Mouse (Mus musculus) 3134 (cell line): ENCODE measurements at regions not wholly inside any gene's neighbourhood (a gene's known extent, or its start where the extent isn't known, plus 50 kb on each side); places are given as distances from the start of the nearest gene placed in this dataset.
A peak's percentile ranks its signal among the peaks of the same experiment; 100 is the strongest.

Source experiments
- DNase-seq: peaks from one replicate; pipeline ENCODE4 v3.0.0-alpha.2; 2011; ENCODE audit warnings: low spot score; ENCODE audit not compliant: insufficient read length; ENCODE audit errors: extremely low read depth

DNA sequence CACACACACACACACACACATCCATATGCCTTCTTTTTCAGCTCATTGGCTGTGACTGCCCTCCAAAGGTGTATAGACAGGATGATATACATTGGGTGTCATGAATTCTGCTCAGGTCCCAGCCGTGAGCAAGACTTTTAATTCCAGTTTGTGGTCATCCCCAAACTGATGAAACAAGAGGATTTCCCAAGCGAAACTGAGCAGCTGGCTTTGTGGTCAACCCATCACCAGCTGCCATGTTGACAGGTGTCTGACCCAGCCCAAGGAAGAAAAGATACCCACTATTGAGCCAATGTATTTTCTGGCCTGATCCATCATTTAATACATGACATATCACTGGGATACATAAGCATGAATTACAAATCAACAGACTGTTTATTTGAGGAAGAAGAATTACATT lies 228.8 kb upstream of the Thbs1 start:
- DNase-seq = peak; percentile 20

DNA sequence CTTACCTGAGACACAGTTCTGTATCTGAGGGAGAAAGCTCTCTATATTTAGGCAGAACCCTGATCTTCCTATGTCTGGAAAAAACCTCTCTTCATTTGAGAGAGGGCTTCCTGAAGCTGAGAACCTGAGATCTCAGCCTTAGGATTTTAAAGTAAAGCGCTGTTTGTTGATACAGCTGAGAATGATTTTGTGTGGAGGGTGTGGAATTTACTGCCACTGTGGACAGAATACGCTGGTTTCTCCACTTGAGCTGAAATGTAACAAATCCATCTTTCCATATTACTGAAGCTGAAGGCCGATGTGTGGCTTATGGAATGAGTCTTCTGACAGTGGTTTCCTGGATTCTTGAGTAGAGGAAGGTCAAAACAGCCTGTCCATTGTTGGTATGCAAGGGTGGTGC lies 225.2 kb upstream of the Thbs1 start:
- DNase-seq = no peak

DNA sequence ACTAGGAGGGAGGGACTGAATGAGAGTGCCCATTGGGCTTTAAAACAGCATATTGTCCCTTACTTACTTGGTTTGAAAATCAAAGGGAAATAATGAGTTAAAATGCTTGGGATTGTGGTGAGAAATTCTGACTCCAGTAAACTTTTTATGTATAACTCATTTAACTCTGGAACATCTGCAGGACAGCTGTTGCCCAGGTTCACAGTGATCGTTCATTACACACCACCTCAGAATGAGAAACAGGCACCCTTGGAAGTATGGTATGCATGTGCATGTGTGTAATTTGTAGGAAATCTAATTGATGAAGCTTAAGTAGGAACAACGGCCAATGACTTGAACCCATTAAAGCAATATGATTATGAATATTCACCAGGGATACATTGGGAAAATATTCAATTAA lies 210.4 kb upstream of the Thbs1 start:
- no peak for DNase-seq

DNA sequence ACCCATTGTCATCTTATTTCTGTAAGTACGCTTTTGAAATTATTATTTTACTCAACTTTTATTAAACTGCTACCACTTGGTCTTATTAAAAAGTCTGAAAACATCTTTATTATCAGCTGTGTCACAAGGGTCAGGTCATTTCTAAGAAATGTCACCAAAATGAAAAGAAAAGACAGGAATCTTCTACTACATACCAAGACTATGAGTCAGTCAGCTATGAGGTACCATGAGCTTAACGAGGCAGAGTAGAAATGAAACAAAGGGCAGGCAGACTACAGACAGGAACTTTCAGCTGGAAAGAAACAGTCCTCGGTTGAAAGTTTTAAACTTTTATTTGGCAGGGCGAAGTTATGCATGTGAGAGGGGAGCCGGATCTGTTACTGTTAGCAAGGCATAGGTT lies 208.8 kb upstream of the Thbs1 start:
- peak; percentile 35 for DNase-seq

DNA sequence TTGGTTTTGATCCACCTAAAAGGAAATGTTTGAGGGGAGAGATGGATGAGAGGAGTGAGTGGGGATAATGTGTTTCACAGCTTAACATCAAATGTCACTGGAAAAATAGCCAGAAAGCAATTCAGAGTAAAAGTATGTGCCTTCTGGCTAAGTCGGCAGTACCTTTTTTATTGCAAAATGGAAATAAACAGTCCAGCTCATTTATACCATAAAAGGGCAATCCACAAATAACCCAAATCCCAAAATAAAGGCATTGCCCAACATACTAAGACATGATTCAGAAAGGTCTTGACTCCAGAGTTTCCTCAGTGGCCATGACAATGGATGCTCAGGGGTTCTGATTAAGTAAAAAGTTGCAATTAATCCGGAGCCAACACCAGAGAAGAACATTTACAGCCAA lies 208.0 kb upstream of the Thbs1 start:
- peak; percentile 56 for DNase-seq

DNA sequence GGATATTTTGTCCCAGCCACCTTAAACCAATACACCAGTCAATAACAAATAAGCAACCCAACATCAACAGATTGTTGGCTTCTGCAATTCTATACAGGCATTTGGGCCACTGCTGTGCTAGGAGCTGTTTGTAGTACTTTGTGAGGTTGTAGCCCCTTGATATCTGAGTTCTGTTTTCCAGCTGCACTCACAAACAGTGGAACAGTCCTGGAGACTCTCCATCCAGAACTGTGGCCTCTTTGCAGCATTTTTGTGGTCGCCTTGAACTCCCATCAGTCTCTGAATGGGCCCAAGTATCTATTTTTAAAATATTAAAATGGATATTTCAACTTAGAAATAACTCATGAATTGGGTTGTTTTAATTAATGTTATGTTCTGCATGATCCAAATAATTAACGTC lies 205.2 kb upstream of the Thbs1 start:
- no peak for DNase-seq

DNA sequence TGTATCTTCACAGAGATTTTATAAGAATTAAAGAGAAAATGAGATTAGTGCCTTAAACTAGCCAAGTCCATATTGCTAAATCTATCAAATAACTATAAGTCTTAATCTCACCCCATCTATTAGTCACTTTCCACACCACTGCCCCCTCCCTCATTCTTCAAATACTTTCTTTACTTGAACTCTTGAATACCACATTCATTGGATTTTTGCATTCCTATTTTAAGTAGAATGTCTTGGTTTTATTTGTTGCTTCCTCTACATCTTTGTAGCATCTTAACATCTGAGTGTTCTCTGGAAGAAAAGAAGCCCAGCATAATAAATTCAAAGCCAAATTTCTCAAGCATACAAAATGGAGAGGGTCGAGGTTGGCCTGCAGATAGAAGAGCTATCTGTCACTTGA lies 200.9 kb upstream of the Thbs1 start:
- DNase-seq = peak; percentile 46

DNA sequence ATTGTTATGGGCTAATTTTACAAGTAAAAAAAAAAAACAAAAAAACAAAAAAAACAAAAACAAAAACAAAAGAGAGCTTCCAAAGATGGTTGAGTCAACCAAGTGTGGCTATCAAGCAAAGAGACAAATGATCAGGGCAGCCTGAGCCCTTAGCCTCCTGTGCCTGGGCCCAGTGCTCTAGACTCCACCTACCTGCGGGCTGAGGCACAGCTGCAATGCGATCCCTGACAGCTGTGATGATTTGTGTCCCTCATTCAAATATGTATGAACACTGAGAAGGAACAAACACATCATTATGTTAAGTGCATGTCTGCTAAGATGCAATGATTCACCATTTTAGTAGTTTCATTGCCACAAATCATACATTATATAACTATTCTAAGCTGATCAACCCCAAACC lies 199.0 kb upstream of the Thbs1 start:
- DNase-seq = peak; percentile 9

DNA sequence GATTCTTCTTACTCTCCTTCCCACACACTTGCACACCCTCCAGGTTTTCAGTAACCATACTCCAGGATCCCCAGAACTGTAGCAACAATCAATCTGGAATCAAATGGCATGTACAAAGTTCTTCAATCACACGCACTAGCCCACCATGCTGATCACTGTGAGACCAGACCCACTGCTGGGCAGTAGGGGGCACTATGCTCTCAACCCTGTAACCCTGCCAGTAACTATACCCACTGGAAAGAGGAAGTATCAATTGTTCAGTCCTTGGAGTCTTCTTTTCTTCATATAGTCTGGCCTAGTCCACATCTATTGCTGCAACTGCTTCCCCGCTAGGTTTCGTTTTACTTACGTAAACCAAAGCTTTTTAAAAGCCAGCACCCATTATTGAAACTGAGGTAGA lies 197.8 kb upstream of the Thbs1 start:
- DNase-seq = no peak

DNA sequence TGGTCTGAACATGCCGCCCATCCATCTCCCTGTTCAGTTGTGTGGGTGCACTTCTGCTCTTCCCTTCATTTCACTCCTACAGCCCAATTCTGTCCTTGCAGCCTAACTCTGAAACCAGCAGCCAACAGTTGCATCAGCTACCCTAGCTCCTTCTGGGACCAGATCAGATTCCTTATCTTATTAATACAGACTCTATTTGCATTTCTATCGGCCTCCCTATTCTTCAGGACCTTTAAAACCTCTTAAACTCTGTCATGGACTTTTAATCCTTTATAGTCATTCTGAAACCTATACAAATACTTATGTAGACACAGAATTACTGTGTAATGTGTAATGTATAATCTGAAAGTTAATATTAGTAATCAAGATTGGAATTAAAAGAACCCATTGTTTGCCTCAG lies 195.9 kb upstream of the Thbs1 start:
- no peak for DNase-seq

DNA sequence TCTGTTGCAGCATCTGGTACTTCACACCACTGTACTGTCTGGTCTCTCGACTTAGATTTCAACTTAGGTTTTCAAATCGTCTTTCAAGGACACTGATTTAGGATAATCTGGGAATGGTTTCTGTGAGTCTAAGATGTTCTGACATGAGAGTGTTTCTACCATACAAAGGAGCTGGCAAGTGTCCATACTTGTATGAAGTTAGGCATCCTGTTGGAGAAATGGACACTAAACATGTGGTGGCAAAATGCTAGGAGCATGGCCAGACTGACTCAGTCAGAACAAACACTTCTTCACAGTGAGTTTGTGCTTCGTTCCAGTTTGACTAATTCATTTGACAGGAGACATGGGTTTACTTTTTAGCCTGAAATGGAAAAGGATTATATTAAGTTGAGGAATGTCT lies 194.5 kb upstream of the Thbs1 start:
- DNase-seq = no peak

DNA sequence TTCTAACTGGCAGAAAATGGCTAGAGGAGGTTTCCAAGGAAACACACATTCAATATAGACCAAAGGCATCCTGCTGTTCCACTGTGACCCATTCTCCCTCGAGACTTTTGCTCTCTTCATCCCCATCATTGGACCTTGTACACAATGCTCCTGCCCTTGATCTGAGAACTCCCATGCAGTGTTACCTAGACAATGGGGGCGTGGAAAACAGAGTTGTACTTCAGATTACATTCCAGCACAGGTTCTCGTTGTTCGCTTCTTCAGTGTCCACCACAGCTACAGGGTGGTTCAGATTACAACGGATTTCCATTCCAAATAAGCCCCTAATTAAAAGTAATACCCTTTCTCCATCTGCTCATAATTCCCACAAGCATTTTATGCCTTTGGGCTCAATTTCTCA lies 186.8 kb upstream of the Thbs1 start:
- DNase-seq = no peak

DNA sequence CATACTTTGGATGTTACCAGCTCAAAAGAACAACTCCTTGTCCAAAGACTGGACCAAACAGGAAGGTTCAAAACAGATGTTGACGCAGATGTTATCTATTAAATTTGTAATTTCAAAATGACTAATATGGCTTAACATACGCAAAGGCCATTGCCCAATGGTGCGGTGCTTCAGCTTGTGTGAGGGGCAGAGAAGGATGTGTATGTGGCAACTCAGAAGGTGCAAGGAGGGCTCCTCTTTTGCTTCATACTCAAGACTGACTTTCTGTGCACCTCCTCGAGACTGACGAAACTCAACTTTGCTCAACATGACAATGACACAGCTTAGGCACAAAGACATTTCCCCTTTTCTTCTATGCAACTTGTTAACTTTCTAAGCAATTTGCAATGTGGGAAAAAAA lies 186.3 kb upstream of the Thbs1 start:
- no peak for DNase-seq

DNA sequence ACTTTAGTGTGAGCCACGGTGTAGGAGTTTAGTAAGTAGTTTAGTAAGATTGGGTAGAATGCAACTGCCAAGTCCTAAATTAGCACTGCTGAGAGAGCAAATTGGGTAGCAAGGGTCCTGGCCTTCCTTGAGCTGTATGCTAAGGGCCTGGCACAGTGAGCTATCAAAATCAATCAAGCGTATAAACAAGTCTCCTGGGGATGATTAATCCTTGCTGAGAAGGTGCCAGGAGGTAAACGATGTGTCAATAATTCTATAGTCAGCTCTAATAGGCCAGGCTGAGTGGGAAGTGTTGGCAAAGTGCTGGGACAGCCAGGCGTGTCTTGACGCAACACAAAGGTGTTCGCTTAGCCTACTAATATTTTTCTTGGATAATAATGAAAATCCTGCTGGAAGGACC lies 183.6 kb upstream of the Thbs1 start:
- DNase-seq = peak; percentile 46

DNA sequence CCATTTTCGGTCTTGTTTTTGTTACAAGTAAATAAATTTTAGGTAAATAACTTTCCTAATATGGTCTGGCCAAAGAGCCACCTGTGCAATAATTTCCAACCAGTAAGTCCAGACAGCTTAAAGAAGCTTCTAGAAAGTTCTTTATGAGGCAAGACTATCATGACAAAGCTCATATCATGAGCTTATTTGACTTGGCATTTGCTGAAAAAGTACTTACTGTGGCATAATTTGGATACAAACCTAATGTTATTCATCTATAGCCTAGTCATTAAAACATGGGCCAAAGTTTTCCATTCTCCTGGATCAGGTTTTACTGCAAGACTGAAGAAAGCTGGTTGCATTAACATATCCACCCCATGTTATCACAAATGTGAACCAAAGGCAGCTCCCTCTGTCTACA lies 182.1 kb upstream of the Thbs1 start:
- DNase-seq = no peak

DNA sequence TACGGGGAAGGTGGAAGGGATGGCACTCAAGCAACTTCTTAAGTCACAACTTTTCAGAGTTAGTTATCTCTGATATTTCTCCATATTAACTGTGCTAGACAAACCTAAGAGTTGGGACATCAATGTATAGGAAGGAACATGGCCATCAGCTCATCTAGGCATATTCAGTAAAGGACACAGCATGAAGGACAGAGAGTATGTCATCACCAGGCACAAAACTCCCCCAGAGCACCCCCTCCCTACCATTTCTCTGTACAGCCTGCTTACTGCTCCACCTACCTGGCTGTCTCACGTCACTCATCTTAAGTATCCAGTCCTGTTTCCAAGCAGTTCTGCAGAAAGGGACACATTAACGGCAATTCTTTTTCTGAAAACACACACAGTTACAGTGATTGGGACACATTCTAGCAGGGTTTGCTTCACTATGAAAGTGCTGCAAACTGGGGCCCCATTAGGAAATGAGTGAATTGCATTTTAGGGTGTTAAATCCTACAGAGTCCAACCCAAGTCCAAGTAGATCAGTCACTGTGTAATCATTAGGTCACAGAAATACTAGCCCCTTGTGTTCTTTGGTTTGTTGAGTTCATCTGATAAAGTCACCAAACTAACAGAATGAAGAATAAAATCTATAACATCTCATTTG lies 180.7 kb upstream of the Thbs1 start:
- DNase-seq = no peak

DNA sequence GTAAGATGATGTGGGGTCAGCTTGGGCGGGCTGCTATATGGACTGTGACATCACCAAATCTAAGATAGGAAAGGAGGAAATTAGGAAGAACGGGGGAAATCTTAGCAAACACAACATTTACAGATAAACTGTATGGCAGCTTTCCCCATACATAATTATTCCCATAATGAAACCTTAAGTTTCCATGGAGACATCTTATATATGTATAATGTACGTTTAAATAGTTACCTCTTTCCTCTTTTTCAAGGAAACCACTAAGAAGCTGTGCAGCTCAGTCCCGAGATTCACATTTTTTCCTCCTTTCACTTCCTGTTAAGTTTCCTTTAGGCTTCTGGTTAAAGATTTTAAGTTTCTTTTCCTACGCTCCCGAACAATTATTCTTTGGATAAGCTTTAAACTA lies 175.1 kb upstream of the Thbs1 start:
- DNase-seq = no peak

DNA sequence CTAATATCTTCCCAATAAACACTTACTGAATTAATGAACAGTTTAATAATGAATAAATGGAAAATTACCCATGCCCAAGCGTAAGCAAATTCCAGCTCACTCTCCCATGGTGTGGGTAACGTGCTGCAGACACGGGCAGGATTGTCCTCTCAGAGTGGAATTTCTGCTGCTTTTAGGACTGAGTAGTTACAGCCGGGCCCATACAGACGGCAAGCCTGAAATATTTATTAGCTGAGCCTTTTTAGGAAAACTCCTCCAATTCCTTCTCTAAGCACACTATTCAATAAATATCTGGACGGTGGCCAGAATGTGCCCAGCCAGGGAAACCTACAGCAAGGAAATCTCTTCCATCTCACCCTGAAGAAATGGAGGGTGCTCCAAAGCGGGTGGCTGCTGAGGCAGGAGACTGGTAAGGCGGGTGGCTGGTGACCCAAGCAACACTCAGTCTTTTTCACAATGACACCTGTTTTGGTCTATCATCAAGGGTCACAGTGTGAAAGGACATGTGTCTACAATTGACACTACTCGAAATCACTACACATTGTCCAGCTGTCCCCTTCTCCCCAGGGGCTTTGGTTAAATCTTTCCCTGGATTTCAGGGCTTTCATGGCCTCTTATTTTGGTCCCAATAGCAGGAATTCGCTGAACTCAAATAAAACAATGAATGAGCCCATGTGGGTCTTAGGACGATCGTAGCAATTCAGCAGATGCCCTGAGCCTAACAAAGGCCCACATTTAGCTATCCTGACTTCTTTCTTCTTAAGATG lies 173.2 kb upstream of the Thbs1 start:
- DNase-seq = no peak

DNA sequence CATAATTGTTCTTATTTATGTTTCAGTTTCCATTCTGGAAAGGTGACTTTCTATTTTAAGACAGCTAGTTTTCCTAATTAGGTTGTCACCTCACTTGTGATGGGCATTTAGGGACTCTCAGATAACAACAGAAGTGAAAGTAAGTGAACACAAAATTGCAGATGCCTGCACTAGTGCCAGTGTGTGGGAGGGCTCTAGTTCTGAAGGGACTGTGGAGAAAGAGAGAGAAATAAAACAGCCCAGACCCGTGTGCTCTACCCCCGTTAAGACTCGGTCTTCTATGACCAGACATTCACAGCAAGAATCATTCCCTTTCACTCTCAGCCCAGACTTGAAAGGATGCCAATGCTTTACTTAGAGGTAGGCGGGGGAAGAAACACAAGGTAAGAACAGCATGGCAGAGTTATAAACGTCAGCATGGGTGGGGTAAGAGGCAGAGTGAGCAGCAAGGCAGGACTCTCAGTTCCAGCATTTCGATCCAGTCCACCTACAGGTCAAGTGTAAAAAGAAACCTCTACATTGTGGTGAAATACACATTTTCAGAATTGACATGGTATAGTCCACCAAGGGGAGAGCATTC lies 170.1 kb upstream of the Thbs1 start:
- no peak for DNase-seq

DNA sequence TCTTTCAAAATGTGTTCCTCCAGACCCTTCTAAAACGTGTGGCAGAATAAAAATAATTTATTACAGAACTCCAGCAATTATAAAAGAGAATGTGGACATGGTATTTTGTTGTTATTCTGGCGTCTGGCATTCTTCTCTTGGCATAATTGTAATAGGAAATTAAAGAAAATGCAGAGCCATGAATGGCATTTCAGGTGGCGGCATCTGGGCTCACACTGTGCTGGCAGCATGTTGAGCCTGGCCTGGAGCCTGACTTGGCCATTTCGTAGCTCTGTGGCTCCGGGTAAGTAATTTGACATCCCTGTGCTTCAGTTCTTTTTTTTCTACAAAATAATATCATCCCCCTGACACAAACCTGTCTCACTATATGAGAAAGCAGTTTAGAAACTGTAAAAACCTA lies 168.0 kb upstream of the Thbs1 start:
- no peak for DNase-seq

DNA sequence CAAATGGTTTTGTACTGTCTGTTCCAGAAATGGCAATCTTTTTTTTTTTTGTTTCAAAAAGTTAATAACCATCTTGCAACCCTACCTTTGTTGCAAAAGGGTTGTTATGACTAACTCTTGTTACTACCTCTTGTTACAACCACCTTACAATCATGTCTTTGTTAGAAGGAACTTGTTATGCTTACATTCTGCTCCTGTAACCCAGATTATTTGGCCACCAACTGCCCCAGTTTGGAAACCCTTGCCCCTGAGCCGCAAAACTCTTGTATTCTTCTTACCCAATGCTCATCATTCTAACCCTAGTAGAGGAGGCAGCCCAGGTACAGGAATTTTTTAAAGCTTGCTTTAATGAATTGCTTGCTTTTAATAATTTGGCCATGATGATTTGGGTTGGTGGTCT lies 167.4 kb upstream of the Thbs1 start:
- no peak for DNase-seq

DNA sequence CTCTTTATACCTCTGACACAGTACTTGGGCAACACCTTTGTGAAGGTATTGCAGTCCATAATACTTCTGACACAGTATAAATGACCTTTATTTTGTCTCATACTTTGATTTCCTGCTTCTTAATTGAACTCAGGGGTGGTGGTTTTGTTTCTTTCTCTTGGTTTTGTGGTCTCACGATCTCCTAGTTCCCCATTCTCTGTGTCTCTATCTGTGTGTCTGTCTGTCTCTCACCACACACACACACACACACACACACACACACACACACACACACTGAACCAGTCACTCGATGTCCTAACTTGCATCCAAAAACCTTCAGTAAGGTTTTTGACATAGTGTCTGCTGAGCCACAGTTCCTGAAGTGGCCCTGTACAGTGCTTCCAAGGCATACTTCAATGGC lies 166.7 kb upstream of the Thbs1 start:
- DNase-seq = no peak
